Mouse (Mus musculus) heart, embryonic 10.5 days (tissue): ENCODE measurements at regions not wholly inside any gene's neighbourhood (a gene's known extent, or its start where the extent isn't known, plus 50 kb on each side); places are given as distances from the start of the nearest gene placed in this dataset.
"Not testable (repeated sequence)": the region's sequence is repeated elsewhere in the genome, so short reads cannot be mapped to it uniquely, and the experiment has no call there.

ENCODE experiments used
- DNase-seq: peaks from one replicate; pipeline ENCODE4 v3.0.0-alpha.2; 2017; ENCODE audit warnings: low spot score
- H3K27ac ChIP-seq: fragments of 300-500 bp; sonication (generic); 2 replicates; pipeline ENCODE4 v1.5.1; 2016; ENCODE audit warnings: mild to moderate bottlenecking
- H3K27me3 ChIP-seq: fragments of 300-500 bp; sonication (generic); 2 replicates; pipeline ENCODE4 v1.6.1; 2016; ENCODE audit warnings: mild to moderate bottlenecking; ENCODE audit not compliant: poor library complexity, insufficient read depth, severe bottlenecking
- H3K36me3 ChIP-seq: fragments of 300-500 bp; sonication (generic); 2 replicates; pipeline ENCODE4 v1.6.1; 2016; ENCODE audit warnings: mild to moderate bottlenecking, moderate library complexity
- H3K4me1 ChIP-seq: fragments of 300-500 bp; sonication (generic); 2 replicates; pipeline ENCODE4 v1.6.1; 2016; ENCODE audit warnings: mild to moderate bottlenecking
- H3K4me3 ChIP-seq: fragments of 300-500 bp; sonication (generic); 2 replicates; pipeline ENCODE4 v1.5.1; 2016; ENCODE audit warnings: mild to moderate bottlenecking, moderate library complexity
- H3K9me3 ChIP-seq: fragments of 300-500 bp; sonication (generic); 2 replicates; pipeline ENCODE4 v1.6.1; 2016; ENCODE audit warnings: mild to moderate bottlenecking, moderate library complexity
- WGBS: fragments of 180-500 bp; shearing (Covaris S2); methylation state at CpG from one replicate; pipeline ENCODE4 v1.1.7; 2016; 5-methylcytosine and 5-hydroxymethylcytosine counted together

GRCm38 (mm10) chr13:70260003-70260496 is 377.4 kb downstream of the Ice1 start:
- 75% methylated on average over 12 of the region's 12 CpGs for WGBS
- H3K27me3 ChIP-seq, result no peaks in the 10 kb centered on the region

DNA sequence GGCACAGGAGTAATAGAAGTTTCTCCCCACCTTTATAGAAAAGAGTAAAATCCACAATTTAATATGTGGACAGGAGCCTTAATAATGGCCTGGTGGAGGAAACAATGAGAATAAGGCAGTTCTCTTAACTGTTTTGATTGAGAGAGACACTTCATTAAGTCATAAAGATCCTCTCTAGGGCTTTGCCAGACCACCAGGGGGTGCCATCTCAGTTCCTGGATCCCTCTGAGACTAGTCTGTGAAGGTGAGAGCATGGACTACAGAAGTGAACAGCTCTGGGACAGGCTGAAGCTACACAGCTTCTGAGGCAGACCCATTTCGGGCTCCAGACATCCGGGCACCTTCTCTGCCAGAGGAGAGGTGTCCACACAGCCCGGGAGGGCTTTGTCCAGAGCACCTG is 373.8 kb downstream of the Ice1 start:
- 79% methylated on average over 3 of the region's 3 CpGs for WGBS
- peaks cover 8% of the 10 kb centered on the region; the same call in 1 of the 2 replicates for H3K4me1 ChIP-seq
- no peaks in the 10 kb centered on the region for H3K36me3 ChIP-seq
- no peak overlapping the region for H3K27ac ChIP-seq
- H3K4me3 ChIP-seq, result no peak overlapping the region
- no peak for DNase-seq
- no peaks in the 10 kb centered on the region for H3K9me3 ChIP-seq
- H3K27me3 ChIP-seq, result no peaks in the 10 kb centered on the region

More at GRCm38 (mm10) chr13:70260003-70260496, 377.4 kb downstream of the Ice1 start:
- Histone ChIP-seq H3K27ac (no peak overlapping the region), H3K36me3 (no peaks in the 10 kb centered on the region), H3K4me3 (no peak overlapping the region), H3K4me1 (peaks cover 8% of the 10 kb centered on the region; the same call in 1 of the 2 replicates), H3K9me3 (no peaks in the 10 kb centered on the region)
- DNase-seq, result no peak

DNA sequence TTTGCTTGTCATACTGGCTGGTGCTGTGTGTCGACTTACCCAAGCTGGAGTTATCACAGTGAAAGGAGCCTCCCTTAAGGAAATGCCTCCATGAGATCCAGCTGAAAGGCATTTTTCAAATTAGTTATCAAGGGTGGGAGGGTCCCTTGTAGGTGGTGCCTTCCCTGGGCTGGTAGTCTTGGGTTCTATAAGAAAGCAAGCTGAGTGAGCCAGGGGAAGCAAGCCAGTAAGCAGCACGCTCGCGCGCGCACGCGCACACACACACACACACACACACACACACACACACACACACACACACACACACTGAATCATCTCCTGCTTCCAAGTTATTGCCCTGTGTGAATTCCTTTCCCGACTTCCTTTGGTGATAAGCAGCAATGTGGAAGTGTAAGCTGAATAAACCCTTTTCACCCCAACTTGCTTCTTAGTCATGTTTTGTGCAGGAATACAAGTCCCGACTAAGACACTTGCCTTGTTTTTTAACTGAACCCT is 360.5 kb downstream of the Ice1 start:
- DNase-seq, H3K9me3 ChIP-seq, H3K4me1 ChIP-seq, H3K4me3 ChIP-seq, H3K27me3 ChIP-seq, H3K36me3 ChIP-seq: not testable (repeated sequence)
- H3K27ac ChIP-seq, result peak overlapping the region; percentile 56; the same call in 1 of the 2 replicates
- WGBS, result 69% methylated on average over 10 of the region's 10 CpGs

GRCm38 (mm10) chr13:70277667-70278591 is 359.5 kb downstream of the Ice1 start:
- Histone ChIP-seq H3K27ac (peak overlapping the region; percentile 56; the same call in 1 of the 2 replicates), H3K4me1 (peaks cover 8% of the 10 kb centered on the region; the same call in 1 of the 2 replicates), H3K9me3 (no peaks in the 10 kb centered on the region), H3K36me3 (no peaks in the 10 kb centered on the region), H3K27me3 (no peaks in the 10 kb centered on the region), H3K4me3 (no peak overlapping the region)
- 67% methylated on average over 13 of the region's 13 CpGs for WGBS
- DNase-seq, result no peak

- no peak for DNase-seq
- 72% methylated on average over 7 of the region's 7 CpGs for WGBS
These were observed 356.2 kb downstream of the Ice1 start for GRCm38 (mm10) chr13:70281051-70281847.

GRCm38 (mm10) chr13:70282731-70283130 is 354.7 kb downstream of the Ice1 start:
- no peaks in the 10 kb centered on the region for H3K36me3 ChIP-seq
- no peak overlapping the region for H3K4me3 ChIP-seq
- DNase-seq, result no peak
- no peaks in the 10 kb centered on the region for H3K27me3 ChIP-seq
- WGBS, result 61% methylated on average over 4 of the region's 4 CpGs
- H3K27ac ChIP-seq, result no peak overlapping the region
- H3K9me3 ChIP-seq, result no peaks in the 10 kb centered on the region
- peaks cover 8% of the 10 kb centered on the region; the same call in 1 of the 2 replicates for H3K4me1 ChIP-seq

More at GRCm38 (mm10) chr13:70281051-70281847, 356.2 kb downstream of the Ice1 start:
- no peaks in the 10 kb centered on the region for H3K9me3 ChIP-seq
- H3K36me3 ChIP-seq, result no peaks in the 10 kb centered on the region
- no peak overlapping the region for H3K4me3 ChIP-seq
- H3K27me3 ChIP-seq, result no peaks in the 10 kb centered on the region
- peaks cover 8% of the 10 kb centered on the region; the same call in 1 of the 2 replicates for H3K4me1 ChIP-seq
- 0 out of 2 replicates have a peak overlapping the region, but pooled peaks have one; percentile 23 for H3K27ac ChIP-seq

DNA sequence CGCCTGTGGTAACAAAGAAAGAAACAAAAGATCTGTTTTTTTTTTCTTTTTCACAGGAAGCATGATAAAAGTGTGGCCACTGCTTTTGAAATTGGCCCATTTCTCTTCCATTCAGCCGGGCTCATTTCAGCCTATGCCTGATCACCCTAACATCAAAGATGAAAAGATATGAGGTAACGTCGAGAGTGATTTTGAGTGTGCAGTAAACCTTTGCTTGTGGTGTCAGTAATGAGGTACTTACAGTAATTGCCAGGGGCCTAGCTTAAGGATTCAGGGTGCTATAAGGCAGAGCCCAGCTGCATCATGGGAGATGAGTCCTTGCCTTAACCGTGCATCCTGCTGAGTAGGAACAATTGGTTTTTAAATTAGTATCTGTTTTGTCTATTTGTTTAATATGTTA is 354.2 kb downstream of the Ice1 start:
- WGBS, result 63% methylated on average over 5 of the region's 5 CpGs
- peaks cover 5% of the 10 kb centered on the region; the same call in 1 of the 2 replicates for H3K4me1 ChIP-seq
- H3K27me3 ChIP-seq, result no peaks in the 10 kb centered on the region
- H3K27ac ChIP-seq, result no peak overlapping the region
- DNase-seq, result no peak
- no peak overlapping the region for H3K4me3 ChIP-seq
- H3K9me3 ChIP-seq, result no peaks in the 10 kb centered on the region
- H3K36me3 ChIP-seq, result no peaks in the 10 kb centered on the region

DNA sequence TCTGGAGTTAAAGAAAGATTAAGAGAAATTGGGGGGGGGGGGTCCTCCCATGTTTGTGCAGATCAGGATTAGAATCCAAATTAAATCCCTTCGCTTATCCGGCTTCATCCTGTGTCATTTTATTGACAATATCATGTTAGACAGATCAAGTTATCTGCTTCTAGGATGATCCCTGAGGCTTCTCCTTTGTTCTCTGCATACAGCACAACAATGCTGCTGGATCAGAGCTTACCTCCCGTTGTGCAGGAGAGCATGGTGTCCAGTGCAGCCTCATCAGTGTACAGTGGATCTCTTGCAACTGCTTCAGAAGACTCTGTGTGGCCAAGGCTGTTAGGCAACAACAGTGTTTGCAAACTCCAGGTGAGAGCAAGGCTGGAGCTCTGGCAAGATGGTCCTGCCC is 344.7 kb downstream of the Ice1 start:
- Histone ChIP-seq H3K36me3 (no peaks in the 10 kb centered on the region), H3K27me3 (no peaks in the 10 kb centered on the region), H3K9me3 (no peaks in the 10 kb centered on the region), H3K27ac (no peak overlapping the region), H3K4me1 (no peaks in the 10 kb centered on the region), H3K4me3 (no peak overlapping the region)
- WGBS, result 78% methylated on average over 3 of the region's 3 CpGs
- no peak for DNase-seq

- WGBS, result 78% methylated on average over 5 of the region's 5 CpGs
- no peak for DNase-seq
- Histone ChIP-seq H3K36me3 (no peaks in the 10 kb centered on the region), H3K9me3 (no peaks in the 10 kb centered on the region), H3K4me1 (no peaks in the 10 kb centered on the region), H3K27ac (no peak overlapping the region), H3K4me3 (no peak overlapping the region), H3K27me3 (no peaks in the 10 kb centered on the region)
These were observed 333.4 kb downstream of the Ice1 start for GRCm38 (mm10) chr13:70303953-70304525.

GRCm38 (mm10) chr13:70310516-70310915 is 326.9 kb downstream of the Ice1 start:
- Histone ChIP-seq H3K27ac (no peak overlapping the region), H3K36me3 (no peaks in the 10 kb centered on the region), H3K9me3 (no peaks in the 10 kb centered on the region), H3K4me3 (no peak overlapping the region), H3K27me3 (no peaks in the 10 kb centered on the region), H3K4me1 (no peaks in the 10 kb centered on the region)
- no peak for DNase-seq
- 54% methylated on average over 2 of the region's 2 CpGs for WGBS

DNA sequence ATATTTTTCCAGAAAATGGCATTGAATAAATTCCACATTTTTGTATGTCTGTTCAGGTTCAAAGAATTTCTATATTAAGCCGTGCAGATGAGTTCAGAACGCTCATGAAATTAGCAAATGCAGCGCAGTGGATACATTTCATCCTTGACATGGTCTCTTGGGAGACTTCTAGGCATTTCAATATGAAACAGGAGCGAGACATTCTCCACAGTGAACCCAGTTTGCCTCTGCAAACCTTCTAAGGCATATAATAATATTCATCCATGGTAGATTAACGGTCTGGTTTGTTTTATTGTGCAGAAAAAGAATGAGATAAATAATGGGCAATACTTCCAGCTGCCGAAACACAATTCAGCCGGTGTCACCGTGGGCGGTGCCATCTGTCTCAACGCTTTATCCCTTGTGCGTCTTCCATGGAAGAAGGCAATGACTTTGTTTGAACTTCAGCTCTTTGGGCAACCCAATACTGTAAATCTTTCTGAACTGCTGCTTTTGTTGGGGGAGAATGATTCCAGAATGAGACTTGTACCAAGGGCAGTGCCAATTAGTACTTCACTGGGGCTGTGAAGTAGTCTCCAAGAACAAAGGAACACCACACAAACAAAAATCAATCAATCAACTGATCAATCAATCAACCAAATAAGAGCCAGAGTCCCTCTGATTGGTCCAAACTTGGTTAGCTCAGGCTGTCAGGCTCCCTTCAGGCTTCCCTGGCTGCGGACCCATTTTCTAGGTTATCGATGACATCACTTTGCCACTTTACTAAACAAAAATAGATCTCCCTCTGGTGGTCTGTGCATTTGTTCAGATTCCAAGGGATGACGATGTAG is 326.0 kb downstream of the Ice1 start:
- DNase-seq, result no peak
- Histone ChIP-seq H3K4me3 (no peak overlapping the region), H3K27ac (no peak overlapping the region), H3K4me1 (no peaks in the 10 kb centered on the region), H3K27me3 (no peaks in the 10 kb centered on the region), H3K9me3 (no peaks in the 10 kb centered on the region), H3K36me3 (no peaks in the 10 kb centered on the region)
- WGBS, result 89% methylated on average over 14 of the region's 14 CpGs

GRCm38 (mm10) chr13:70313205-70313604 is 324.2 kb downstream of the Ice1 start:
- no peaks in the 10 kb centered on the region for H3K9me3 ChIP-seq
- H3K36me3 ChIP-seq, result no peaks in the 10 kb centered on the region
- no peak overlapping the region for H3K4me3 ChIP-seq
- DNase-seq, result no peak
- H3K27me3 ChIP-seq, result no peaks in the 10 kb centered on the region
- H3K4me1 ChIP-seq, result no peaks in the 10 kb centered on the region
- no peak overlapping the region for H3K27ac ChIP-seq
- WGBS, result 61% methylated on average over 2 of the region's 2 CpGs
